8 mouse cellular contexts compared by ENCODE assay signal in the genomic region with DNA sequence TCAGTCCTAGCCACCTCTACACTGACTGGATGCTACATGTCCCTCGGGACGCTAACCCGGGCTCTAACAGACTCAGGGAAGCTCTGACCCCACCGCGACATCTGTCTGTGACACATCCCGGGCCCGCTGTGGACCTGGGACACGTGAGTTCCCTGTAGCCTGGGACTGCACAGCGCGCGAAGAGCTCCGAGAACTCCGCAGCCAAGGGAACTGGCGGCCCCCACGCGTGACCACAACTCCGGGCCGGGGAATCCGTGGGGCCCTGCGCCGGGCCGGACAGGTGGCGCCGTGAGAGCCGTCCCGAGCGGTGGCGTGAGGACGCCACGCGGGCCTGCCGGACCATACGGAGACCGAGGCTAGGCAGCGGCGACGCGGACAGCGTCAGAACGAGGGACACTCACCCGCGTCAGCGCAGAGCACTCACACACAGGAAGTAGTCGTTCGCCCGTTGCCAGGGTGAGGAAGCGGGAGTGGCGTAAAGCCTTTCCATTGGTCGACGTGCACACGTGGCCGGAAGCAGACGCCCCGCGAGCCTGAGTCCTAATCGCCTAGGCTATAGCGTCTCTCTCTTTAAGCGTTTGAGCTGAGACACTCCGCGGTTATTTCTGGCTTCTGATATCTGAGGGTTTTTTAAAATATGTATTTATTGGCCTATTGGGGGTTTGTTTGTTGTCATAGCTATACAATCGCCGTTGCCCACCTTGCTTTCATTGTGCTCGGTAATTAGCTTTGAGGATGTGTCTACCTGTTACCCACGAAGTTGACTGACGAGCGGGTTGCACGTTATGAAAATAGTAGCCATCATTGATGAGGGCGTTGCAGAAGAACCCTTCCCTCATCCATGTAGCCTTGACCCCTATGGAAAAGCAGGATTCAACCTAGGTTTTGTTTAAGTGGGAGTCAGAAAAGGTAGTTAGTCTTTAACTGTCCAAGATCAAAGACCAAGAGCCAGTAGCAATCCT. TPM values are rescaled to one million over a fixed set of nuclear protein-coding genes. Genes with fewer than 3 reads are reported as not detected.
DNase-seq lines count a peak whose midpoint lies in the region; ATAC-seq lines count a peak whose summit lies in the region.

A gene (minus strand): TSS at position 453 of the 962 bp plus-strand sequence.

- under 1% methylated on average over 67 of the region's 68 CpGs for WGBS in lung, embryonic 16.5 days

- DNase-seq in MEL-GATA-1-ER (ENCODE audit: extremely low read depth, low read depth), result peak; percentile 94
- DNase-seq in cerebellum, adult 8-10 months, result peak; percentile 89
- DNase-seq in forelimb bud, embryonic 11.5 days (ENCODE audit: low read depth, low spot score), result peak; percentile 95
- peak; percentile 87 for DNase-seq in layer of hippocampus, adult 9-10 months (ENCODE audit: low spot score)
- peak; percentile 75 for DNase-seq in ovary, postnatal 10 days (ENCODE audit: low spot score)
- DNase-seq in thymus, postnatal 10 days (ENCODE audit: low spot score in 2 of 2), result peak; percentile 83 to 84

- peak within 1 kb of the TSS; percentile 75 for H3K4me3 ChIP-seq in lung, embryonic 16.5 days (ENCODE audit: low read length)

- peaks cover 2% of the 10 kb centered on the region; the same call in 1 of the 2 replicates for H3K4me1 ChIP-seq in lung, embryonic 16.5 days (replicated peaks; ENCODE audit: control insufficient read depth, insufficient read depth, low read length)

- H3K9ac ChIP-seq in lung, embryonic 16.5 days (ENCODE audit: low read length), result peak within 1 kb of the TSS; percentile 99

- H3K27ac ChIP-seq in lung, embryonic 16.5 days (ENCODE audit: low read length), result peak within 1 kb of the TSS; percentile 86

- ATAC-seq in hematopoietic stem cell, adult 5-6 weeks (replicated peaks in 1 of 2; ENCODE audit: insufficient read depth in 1 of 2, low FRiP score in 2 of 2, low TSS enrichment in 1 of 2, low read depth in 1 of 2, poor library complexity in 2 of 2, severe bottlenecking in 2 of 2), result peak; percentile 100
- ATAC-seq in lung, embryonic 16.5 days (ENCODE audit: low read depth), result peak; percentile 100

- H3K36me3 ChIP-seq in lung, embryonic 16.5 days (ENCODE audit: control insufficient read depth, insufficient read depth, low read length), result 0 out of 2 replicates have a peak, but pooled peaks cover 2% of the 10 kb centered on the region

- no peaks in the 10 kb centered on the region; the same call in 1 of the 2 replicates for H3K9me3 ChIP-seq in lung, embryonic 16.5 days (ENCODE audit: control insufficient read depth, low read length)

- H3K27me3 ChIP-seq in lung, embryonic 16.5 days (ENCODE audit: control insufficient read depth, insufficient read depth, low read depth, low read length), result no peaks in the 10 kb centered on the region

- H3K4me2 ChIP-seq in lung, embryonic 16.5 days (ENCODE audit: low read depth, low read length), result peak within 1 kb of the TSS; percentile 57

RNA-seq across cellular contexts. Expression of the gene that starts here (rescaled TPM):
- total RNA-seq in hematopoietic stem cell, adult 5-6 weeks (2017), result 19.9 and 26.0 TPM in 2 replicates
- polyA plus RNA-seq in lung, embryonic 16.5 days (2015; fragmentation: Nextera tagmentation; extraction: Ambion mirVana), result 22.6 and 24.3 TPM in 2 replicates

Comparison
In these comparisons a context has a peak if more than half of its experiments do, and no peak if none do; other contexts are left out.
1. Peak in every context shown above with its lines: DNase-seq, ATAC-seq, H3K4me3 ChIP-seq and H3K27ac ChIP-seq.